Mouse (Mus musculus): Measurements from ENCODE around the gene Csnk1g1.

Gene Csnk1g1

GRCm38 (mm10) chr9:66069583-66069982 is 160.9 kb downstream of the Csnk1g1 start, which contains the start of gene Snx22:
Snx22 (minus strand) TSS chr9:66069719.
- DNase-seq (ENCODE audit: low spot score): peak; percentile 53

GRCm38 (mm10) chr9:66070151-66070550 is 161.4 kb downstream of the Csnk1g1 start:
- no peak for DNase-seq (ENCODE audit: low spot score)

GRCm38 (mm10) chr9:66072754-66073153 is 164.0 kb downstream of the Csnk1g1 start:
- DNase-seq (ENCODE audit: low spot score): no peak

- no peak for DNase-seq (ENCODE audit: low spot score)
Observed at GRCm38 (mm10) chr9:66078072-66078471, 169.3 kb downstream of the Csnk1g1 start.

GRCm38 (mm10) chr9:66078493-66078892 is 169.8 kb downstream of the Csnk1g1 start:
- no peak for DNase-seq (ENCODE audit: low spot score)

- no peak for DNase-seq (ENCODE audit: low spot score)
Observed at GRCm38 (mm10) chr9:66080804-66081459, 172.2 kb downstream of the Csnk1g1 start.

- no peak for DNase-seq (ENCODE audit: low spot score)
Observed at GRCm38 (mm10) chr9:66081999-66082398, 173.3 kb downstream of the Csnk1g1 start.

GRCm38 (mm10) chr9:66084171-66084570 is 175.4 kb downstream of the Csnk1g1 start:
- no peak for DNase-seq (ENCODE audit: low spot score)

- no peak for DNase-seq (ENCODE audit: low spot score)
Observed at GRCm38 (mm10) chr9:66087062-66087461, 178.3 kb downstream of the Csnk1g1 start.

GRCm38 (mm10) chr9:66088411-66088810 is 179.7 kb downstream of the Csnk1g1 start:
- DNase-seq (ENCODE audit: low spot score): no peak

- no peak for DNase-seq (ENCODE audit: low spot score)
Observed at GRCm38 (mm10) chr9:66090593-66091244, 182.0 kb downstream of the Csnk1g1 start.

- DNase-seq (ENCODE audit: low spot score): no peak
Observed at GRCm38 (mm10) chr9:66091327-66092231, 182.9 kb downstream of the Csnk1g1 start.

- no peak for DNase-seq (ENCODE audit: low spot score)
Observed at GRCm38 (mm10) chr9:66092664-66093063, 183.9 kb downstream of the Csnk1g1 start.

Data from left cerebral cortex, adult 11 months (tissue).